Mouse (Mus musculus) forelimb bud, embryonic 11.5 days (tissue): ENCODE measurements at regions not wholly inside any gene's neighbourhood (a gene's known extent, or its start where the extent isn't known, plus 50 kb on each side); places are given as distances from the start of the nearest gene placed in this dataset.
"Not testable (repeated sequence)": the region's sequence is repeated elsewhere in the genome, so short reads cannot be mapped to it uniquely, and the experiment has no call there.

ENCODE experiments used
- DNase-seq: peaks from one replicate; pipeline ENCODE4 v3.0.0-alpha.2; 2012; ENCODE audit warnings: low read depth, low spot score

GRCm38 (mm10) chr17:3006662-3007061 lies 108.1 kb upstream of the Scaf8 start:
- no peak for DNase-seq

DNA sequence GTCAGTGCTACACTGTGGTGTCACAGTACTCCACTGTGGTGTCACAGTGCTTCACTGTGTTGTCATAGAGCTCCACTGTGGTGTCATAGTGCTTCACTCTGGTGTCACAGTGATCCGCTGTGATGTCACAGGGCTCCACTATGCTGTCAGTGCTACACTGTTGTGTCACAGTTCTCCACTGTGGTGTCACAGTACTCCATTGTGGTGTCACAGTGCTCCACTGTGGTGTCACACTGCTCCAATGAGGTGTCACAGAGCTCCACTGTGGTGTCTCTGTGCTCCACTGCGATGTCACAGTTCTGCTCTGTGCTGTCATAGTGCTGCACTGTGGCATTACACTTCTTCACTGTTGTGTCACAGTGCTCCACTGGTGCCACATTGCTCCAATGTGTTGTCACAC lies 107.5 kb upstream of the Scaf8 start:
- DNase-seq = no peak

DNA sequence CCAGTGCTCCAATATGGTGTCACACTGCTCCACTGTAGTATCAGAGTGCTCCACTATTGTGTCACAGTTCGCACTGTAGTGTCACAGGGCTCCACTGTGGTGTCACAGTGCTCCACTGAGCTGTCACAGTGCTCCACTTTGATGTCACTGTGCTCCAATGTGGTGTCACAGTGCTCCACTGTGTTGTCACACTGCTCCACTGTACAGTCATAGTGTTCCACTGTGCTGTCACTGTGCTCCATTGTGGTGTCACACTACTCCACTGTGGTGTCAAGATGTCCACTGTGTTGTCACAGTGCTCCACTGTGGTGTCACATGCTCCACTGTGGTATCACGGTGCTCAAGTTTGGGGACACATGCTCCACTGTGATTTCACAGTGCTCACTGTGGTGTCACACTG lies 104.8 kb upstream of the Scaf8 start:
- DNase-seq = no peak

DNA sequence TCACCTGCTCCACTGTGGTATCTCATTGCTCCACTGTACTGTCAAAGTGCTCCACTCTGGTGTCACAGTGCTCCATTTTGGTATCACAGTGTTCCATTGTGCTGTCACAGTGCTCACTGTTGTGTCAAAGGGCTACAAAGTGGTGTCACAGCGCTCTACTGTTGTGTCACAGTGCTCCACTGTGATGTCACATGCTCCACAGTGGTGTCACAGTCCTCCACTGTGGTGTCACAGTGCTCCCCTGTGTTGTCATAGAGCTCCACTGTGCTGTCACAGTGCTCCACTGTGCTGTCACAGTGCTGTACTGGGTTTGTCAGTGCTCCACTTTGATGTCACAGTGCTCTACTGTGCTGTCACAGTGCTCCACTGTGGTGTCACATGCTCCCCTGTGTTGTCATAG lies 102.7 kb upstream of the Scaf8 start:
- DNase-seq = no peak

DNA sequence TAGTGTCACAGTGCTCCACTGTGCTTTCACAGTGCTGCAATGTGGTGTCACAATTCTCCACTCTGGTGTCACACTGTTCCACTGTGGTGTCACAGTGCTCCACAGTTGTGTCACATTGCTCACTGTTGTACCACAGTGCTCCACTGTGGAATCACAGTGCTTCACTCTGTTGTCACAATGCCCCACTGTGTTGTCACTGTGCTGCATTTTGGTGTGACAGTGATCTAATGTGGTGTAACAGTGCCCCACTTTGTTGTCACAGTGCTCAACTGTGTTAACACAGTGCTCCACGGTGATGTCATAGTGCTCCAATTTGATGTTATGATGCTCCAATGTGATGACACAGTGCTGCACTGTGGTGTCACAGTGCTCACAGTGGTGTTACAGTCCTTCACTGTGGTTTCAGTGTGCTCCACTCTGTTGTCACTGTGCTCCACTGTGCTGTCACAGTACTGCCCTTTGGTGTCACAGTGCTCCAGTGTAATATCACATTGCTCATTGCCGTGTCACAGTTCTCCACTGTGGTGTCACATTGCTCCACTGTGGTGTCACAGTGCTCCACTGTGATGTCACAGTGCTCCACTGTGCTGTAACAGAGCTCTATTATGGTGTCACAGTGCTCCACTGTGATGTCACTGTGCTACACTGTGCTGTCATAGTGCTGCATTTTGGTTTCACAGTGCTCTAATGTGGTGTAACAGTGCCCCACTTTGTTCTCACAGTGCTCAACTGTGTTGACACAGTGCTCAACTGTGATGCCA lies 95.0 kb upstream of the Scaf8 start:
- no peak for DNase-seq

DNA sequence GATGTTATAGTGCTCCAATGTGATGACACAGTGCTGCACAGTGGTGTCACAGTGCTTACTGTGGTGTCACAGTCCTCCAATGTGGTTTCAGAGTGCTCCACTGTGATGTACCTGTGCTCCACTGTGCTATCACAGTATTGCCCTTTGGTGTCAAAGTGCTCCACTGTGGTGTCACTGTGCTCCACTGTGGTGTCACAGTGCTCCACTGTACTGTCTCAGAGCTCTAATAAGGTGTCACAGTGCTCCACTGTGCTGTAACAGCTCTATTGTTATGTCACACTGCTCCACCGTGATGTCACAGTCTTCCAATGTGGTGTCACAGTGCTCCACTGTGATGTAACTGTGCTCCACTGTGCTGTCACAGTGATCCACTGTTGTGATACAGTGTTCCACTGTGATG lies 94.4 kb upstream of the Scaf8 start:
- no peak for DNase-seq

GRCm38 (mm10) chr17:3022245-3022935 lies 92.4 kb upstream of the Scaf8 start:
- no peak for DNase-seq

- DNase-seq = not testable (repeated sequence)
These were observed 91.9 kb upstream of the Scaf8 start for GRCm38 (mm10) chr17:3022936-3023247.

DNA sequence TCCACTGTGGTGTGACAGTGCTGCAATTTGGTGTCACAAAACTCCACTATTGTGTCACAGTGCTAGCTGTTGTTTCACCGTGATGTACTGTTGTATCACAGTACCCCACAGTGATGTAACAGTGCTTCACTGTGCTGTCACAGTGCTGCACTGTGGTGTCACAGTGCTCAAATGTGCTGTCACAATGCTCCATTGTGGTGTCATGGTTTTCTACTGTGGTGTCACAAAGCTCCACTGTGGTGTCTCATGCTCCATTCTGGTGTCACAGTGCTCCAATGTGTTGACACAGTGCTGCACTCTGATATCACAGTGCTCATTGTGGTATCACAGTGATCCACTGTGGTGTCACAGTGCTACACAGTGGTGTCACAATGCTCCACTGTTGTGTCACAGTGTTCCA lies 91.3 kb upstream of the Scaf8 start:
- no peak for DNase-seq

- not testable (repeated sequence) for DNase-seq
These were observed 87.9 kb upstream of the Scaf8 start for GRCm38 (mm10) chr17:3026859-3027258.

GRCm38 (mm10) chr17:3027376-3027775 lies 87.4 kb upstream of the Scaf8 start:
- DNase-seq = peak; percentile 5

GRCm38 (mm10) chr17:3029750-3030149 lies 85.0 kb upstream of the Scaf8 start:
- DNase-seq = not testable (repeated sequence)

GRCm38 (mm10) chr17:3035099-3035498 lies 79.7 kb upstream of the Scaf8 start:
- DNase-seq = no peak

DNA sequence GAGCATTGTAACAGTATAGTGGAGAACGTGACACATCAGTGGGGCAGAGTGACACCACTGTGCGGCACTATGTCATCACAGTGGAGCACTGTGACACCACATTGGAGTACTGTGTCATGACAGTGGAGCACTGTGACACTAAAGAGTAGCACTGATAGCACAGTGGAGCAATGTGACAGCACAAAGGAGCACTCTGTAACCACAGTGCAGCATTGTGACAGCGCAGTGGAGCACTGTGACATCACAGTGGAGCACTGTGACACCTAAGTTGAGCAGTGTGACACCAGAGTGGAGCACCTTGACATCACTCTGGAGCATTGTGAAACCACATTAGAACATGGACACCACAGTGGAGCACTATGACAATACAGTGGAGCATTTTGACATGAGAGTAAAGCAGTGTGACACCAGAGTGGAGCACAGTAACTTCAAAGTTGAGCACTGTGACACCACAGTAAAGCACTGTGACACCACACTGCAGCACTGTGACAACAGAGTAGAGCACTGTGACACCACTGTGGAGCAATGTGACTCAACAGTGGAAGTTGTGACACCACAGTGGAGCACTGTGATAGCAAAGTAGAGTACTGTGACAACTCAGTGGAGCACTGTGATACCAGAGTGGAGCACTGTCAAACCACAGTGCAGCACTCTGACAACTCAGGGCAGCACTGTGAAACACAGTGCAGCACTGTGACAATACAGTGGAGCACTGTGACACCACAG lies 77.5 kb upstream of the Scaf8 start:
- no peak for DNase-seq

DNA sequence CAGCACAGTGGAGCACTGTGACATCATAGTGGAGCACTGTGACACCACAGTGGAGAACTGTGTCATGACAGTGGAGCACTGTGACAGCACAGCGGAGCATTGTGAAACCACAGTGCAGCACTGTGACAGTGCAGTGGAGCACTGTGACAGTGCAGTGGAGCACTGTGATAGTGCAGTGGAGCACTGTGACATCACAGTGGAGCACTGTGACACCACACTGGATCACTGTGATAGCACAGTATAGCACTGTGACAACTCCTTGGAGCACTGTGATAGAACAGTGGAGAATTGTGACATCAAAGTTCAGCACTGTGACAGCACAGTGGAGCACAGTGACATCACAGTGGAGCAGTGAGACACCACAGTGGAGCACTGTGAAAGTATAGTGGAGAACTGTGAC lies 76.7 kb upstream of the Scaf8 start:
- no peak for DNase-seq

- not testable (repeated sequence) for DNase-seq
These were observed 70.3 kb upstream of the Scaf8 start for GRCm38 (mm10) chr17:3044520-3044919.

DNA sequence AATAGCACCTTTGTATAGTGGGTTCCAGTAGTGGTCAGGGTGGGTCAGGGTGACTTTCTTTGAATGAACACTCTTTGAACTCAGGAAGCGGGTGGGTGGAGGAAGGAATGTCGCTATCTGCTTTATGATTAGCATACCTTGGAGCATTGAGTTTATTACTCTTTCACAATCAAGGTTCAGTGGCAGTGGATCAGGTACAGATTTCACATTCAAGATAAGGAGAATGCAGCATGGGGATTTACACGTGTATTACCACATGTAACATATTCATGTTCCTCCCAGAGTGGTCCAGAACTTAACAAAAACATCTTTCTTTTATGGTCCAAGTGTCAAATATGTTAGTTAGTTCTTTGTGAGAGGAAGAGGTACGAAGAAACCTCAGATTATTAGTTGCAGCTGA lies 60.9 kb upstream of the Scaf8 start:
- DNase-seq = not testable (repeated sequence)

DNA sequence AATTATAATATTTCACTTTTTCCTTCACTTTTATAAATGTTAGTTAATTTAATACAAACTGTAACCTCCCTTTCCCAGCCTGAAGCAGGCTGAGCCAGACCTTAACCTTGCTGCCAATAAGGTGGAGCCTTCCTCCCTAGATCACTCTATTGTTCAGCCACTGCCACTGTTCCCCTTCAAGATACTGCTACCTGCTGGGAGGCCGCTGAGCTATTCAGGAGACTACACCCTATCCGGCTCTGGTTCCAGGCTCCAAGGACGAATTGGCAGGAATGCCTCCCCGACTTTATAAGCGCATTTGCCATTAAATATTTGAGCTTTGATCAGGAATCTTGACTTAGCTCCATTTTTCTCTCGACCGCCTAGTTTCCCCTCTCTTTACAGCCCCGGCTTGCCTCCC lies 59.9 kb upstream of the Scaf8 start:
- DNase-seq = not testable (repeated sequence)

GRCm38 (mm10) chr17:3055376-3055775 lies 59.4 kb upstream of the Scaf8 start:
- DNase-seq = not testable (repeated sequence)

DNA sequence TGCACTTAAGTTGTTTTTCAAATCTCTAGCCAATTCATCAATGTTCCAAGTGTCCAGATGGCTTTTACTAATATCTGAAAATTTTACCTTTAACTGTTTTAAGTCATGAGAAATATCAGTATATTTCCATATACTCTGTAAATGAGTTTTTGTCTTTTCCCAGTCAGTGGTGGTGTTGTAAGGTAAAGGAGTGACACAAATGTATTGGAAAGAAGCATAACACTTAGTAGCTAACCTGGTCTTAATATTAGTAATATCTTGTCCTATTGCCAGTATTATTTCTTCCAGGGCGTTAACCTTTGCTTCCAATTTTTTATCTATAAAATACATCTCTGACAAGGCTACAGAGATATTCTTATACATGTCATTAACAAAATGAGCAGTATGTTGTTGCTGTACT lies 51.4 kb upstream of the Scaf8 start:
- not testable (repeated sequence) for DNase-seq
